Mouse (Mus musculus) left cerebral cortex, adult 9 months (tissue): ENCODE results near the gene Mblac2.

Experiments used
- DNase-seq, 2 experiments: peaks; one replicate each; pipeline ENCODE4 v3.0.0; 2022; ENCODE audit warnings: low spot score in 2 of 2

Mblac2 gene

DNA sequence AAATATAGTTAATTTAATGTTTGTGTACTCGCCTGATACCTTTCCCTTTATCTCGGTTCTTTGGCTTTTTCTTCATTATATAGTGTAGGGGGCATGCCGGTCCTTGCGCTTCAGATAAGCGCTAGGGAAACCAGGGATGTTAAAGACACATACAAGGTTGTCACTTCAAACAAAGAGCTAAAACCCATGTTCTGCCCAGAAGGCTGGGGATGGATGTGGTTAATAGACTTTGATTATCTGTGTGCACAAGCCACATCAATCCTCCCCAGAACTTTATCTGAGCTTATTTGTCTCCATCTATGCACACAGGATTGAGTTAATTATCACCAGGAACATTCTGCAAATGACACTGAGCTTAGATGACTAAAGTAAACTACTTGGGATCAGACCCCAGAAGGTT, 25.5 kb downstream of the Mblac2 start:
- no peak for DNase-seq

DNA sequence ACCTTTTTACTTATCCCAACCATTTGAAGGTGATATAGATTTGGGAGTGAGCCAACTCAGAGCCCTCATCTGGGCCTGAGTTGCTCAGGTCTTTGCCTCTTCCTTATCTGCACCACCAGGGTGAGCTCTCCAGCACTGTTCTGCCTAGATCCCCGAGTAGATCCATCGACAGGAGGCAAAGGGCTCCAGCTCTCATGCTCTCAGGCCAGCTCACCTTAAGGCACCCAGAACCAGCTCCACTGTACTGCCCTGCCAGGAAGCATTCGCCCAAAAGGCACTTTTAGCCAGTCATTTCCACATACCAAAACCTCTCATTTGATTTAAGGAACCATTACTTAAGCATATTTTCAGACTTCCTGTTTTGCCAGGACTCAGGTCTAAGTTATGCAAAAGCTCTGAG, 29.8 kb downstream of the Mblac2 start:
- DNase-seq, result no peak

DNA sequence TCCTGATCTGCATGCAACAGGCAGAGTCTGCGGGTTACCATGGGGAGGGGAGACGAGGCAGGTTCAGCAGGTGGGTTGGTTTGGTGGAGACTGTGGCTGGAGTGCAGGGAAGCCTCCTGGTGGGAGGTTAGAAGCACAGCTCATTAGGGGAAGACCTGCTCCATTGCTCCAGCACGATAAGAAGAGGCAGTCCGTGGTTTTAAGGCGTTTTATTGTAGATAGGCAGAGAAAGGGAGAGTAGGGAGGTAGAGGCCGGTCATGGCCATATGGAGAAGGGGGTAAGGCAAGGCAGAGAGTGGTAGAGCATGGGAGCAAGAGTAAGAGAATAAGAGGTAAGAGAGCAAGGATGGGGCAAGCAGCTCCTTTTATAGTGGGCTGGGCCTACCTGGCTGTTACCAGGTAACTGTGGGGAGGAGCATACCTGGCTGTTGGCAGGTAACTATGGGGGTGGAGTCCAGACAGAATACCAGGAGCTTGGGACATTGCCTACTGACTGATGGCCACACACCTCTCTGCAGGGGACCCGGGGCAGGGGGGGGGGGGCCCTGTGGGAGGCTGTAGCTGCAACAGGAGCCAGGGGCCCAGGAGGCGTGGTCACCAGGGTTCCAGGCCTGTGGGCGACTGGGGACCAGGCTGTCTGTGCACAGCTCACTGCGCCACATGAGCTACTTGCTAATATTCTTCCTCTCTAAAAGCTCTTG, 32.4 kb downstream of the Mblac2 start:
- DNase-seq, result no peak

DNA sequence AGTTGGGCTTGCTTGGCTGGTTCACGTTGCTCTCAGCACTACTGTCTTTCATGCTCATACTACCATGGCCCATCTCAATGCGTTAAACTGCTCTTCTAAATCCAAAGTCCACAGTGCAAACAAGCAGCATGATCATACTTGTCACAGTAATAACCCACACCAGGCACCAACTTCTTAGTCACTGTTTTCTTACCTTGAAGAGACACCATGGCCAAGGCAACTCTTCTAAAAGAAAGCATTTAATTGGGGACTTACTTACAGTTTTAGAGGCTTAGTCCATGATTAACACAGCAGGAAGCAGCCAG, 32.9 kb downstream of the Mblac2 start:
- no peak for DNase-seq

DNA sequence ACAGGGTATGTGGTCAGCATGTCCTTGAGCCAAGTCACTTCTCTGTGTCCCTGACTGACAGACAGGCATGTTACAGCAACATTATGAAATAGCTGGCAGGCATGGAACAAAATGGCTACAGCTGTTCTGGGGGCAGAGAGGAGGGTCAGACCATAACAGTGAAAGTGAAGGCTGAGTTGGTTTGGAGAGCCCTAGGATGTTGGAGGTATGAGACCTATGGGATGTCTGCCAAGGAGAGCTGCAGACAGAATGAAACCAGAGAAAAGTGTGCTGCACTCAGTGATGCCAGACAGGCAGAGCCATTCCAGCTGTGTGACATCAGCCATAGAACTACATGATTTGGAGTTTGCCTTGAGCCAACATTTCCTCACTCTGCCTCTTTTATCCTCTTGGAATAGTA, 43.7 kb downstream of the Mblac2 start:
- no peak for DNase-seq

DNA sequence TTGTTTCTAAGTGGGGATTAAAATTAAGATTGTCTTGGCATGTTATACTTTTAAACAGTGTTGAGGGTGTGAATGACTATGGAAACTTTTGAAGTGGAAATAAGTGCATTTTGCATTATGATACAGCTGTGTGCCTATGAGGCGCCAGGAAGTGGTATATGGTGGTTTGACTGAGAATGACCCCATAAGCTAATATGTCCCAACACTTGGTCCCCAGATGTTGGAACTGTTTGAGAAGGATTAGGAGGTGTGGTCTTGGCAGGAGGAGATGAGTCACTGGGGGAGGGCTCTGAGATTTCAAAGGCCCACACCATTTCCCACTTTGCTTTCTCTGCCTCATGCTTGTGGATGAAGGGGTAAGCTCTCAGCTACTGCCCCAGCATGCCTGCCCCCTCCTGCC, 44.2 kb downstream of the Mblac2 start:
- no peak for DNase-seq

DNA sequence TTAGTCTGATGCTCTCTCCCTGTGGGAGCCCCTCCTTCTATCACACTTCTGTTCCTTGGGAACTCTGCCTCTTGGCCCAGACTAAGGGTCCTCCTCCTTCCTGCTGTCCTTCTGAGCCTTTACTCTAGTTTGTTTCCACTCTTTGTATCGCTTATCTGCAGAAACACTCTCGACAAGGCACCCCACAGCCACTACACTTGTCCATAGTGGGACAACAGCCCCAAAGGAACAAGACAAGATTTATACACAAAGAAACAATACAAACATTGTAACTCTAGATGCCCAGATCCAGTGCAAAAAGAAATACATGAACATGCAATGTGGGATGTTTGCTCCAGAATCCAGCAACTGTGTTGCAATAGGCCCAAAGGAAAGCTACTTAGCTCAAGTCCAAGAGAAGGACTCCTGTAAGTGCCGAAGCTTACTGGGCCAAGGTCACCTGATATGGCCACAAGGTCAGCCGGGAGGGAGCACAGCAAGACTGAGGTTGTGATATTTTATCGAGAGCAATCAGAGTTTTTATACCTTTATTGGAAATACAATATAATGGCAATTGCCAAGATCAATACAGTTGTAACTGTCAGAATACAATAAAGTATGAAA, 46.0 kb downstream of the Mblac2 start:
- DNase-seq, result no peak

DNA sequence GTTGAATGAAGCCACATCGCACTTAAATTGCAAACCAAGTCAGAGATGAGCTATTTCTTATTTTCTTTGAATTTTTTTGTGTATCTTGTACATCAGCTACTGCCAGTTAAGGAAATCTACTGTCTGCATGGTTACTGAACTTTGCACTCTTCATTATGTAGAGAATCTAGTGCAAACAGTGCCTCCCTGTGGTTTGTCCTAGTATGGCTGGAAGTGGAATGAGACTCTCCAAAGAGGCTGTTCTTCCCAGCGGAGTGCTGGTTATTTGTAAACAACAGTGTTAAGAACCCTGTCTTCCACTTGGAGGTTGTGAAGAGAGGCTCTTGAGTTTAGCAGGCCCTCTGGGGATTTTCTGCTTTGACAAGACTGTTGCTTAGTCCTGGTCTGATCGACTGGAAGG, 49.2 kb downstream of the Mblac2 start:
- DNase-seq, result peak in 1 of 2 experiments; percentile 52

DNA sequence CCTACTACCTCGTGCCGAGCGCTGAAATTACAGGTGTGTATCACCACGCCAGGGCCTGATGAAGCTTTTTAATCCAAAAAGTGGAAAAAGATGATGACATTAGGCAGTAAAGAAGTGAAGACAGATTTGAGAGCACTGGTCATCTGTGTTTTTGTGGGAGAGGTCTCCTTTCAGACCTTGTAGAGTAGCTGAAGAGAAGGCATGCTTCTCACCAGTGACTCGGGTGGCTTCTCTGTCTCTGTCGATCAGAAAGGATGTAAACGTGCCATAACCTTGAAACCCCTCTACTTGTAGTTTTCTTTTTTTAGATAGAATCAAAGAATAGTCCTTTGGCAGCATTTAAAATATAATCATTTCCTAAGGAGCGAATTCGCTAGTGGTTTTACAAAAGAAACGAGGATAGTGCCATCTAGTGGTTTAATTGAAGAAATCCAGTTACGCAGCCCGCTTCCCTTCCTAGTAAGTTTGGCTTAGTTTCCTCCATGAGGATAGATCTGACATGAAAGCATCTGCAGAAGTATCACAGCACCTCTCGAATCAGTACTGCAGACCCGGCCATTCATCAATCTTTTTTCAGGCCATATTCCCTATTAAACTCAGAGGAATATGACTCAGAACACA, 50.5 kb downstream of the Mblac2 start:
- DNase-seq, result peak in 1 of 2 experiments; percentile 69

DNA sequence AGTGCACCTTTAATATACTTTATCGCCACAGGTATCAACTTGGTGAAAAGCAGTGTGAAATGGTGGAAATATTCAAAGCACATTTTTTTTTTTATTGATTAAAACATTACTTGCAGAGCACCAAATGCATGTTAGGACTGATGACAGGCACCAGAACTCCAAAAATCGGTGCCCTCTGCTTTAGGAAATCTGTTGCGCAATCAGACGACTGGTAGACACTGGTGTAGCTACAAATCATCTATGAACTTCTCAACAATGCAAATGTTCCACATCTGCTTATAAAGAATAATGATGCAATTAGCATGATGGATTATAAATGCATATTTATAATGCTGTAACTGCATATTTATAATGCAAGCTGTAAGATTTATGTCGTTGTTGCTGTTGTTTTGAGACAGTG, 53.0 kb downstream of the Mblac2 start:
- DNase-seq, result no peak

DNA sequence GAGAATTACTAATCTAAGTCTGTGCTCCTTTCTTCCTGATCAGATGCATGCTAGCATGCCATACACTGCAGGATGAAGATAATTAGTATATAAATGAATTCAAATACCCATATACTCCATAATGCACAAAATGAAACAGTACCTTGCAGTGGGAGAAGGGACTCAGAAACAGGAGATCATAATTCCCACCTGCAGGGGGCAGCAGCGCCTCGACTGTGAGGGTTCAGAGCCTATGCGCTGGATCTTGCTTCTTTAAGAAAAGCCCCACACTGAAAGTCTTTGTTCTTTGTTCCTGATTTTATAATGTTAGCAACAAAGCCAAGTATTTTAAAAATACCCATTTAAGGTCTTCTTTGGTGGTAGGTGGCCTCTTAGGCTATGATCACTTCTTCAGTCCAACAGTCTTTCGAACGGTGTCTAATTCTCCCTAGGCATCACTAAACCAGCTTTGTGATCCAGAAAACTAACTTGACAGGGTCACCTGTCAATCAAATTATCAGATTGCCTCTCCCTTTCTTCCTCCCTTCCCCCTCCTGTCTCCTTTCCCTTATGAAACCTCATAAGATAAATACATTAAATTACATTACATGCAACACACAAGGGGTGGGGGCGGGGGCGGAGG, 56.0 kb downstream of the Mblac2 start:
- DNase-seq, result peak; percentile 46 to 92

DNA sequence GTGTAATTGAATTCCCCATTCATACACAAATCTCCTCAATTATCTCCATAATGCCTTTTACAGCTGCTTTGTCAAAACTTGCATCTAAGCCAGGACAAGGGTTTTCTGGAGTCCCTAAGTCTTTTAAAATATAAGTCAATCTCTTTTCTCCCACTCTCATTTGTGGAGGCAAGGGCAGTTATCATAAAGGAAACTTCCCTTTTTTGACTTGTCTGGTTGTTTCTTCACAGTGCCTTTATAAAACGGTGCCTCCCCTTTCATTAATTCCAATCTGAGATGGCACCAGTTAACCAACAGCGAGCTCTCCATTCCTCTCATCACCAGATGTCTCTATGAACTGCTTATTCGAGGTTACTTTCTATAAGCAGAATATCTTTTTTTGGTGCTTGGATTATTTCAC, 65.1 kb downstream of the Mblac2 start:
- DNase-seq, result no peak

DNA sequence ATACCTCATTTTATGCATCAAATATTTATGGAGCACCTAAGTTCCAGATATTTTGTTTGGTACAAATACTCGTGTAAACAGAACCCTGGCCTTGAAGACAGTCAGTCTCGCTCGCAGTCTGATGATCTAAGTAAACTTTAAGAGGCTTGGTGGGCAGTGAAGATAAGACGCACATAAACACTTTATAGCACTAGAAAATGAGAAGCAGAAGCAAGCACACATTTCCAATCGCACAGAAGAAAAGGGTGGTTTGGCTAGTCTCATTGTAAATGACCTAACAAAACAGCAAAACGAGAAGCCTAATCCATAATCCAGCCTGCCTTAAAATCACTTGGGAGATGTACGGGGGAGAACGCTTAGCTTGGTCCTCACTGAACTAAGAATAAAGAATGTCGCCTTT, 71.3 kb downstream of the Mblac2 start:
- DNase-seq, result no peak

DNA sequence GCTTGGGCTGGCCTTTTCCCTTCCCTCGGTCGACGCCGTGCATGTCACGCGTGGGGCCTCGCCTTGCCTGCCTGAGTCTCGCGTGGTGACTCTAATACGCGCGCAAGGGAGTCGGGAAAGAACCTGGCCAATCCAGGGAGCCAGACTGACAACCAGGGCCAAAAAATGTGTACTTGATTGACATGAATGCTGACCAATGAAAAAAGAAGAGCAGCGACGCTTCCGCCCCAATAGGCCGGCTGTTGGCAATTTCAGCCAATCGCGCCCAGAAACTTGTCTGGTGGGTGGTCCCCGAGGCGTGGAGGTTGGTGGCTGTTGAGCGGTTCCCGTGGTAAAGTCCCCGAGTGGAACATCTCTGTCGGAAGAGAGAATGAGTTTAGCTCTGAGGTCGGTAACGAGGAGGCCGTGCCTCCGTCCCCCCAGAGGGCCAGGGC, 71.8 kb downstream of the Mblac2 start, which contains the start of gene Cetn3:
Gene Cetn3 (plus strand): TSS at position 107 of the 434 bp plus-strand sequence.
- DNase-seq, result peak; percentile 90 to 97

DNA sequence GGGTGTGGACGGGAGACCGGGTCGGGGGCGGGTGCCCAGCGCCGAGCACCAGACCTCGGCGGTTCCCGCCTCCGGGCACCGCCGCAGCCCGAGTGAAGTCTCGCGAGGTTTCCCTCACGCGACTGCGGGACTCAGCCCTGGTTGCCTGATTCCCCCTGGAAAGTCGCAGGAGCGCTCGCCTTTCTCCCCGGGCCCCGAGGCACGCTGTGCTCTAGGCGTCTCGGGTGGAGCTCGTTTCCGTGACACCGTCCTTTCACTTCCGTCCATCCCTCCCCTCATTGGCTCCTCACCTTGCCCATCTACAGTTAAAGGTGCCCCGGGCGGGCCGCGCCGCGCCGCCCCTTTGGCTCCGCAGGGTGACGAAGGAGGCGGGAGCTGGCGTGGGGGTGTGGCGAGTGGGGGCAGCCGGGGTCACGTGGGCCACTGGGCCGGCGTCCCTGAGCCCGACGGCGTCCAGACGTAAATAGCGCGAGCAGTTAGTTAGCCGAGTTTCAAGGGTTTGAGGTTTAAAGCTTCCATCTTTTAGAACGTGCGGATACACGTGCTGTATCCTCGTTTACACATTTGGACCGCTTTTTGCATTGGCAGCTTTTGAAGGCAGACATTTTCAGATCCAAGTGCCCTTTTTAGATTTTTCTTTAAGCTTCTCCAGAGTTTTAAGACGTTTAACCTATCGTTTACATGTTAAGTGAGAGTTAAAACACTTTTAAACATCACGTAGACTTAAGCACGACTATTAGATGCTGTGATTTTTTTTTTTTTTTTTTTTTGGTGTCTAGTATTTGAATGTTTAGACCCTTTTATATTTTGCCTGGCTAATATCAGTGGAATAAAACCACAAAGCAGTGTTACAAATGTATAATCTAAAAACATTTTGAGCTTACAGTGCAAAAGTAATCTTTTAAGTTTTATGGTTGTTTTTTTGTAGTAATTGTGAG, 72.5 kb downstream of the Mblac2 start:
- peak; percentile 95 to 98 for DNase-seq

DNA sequence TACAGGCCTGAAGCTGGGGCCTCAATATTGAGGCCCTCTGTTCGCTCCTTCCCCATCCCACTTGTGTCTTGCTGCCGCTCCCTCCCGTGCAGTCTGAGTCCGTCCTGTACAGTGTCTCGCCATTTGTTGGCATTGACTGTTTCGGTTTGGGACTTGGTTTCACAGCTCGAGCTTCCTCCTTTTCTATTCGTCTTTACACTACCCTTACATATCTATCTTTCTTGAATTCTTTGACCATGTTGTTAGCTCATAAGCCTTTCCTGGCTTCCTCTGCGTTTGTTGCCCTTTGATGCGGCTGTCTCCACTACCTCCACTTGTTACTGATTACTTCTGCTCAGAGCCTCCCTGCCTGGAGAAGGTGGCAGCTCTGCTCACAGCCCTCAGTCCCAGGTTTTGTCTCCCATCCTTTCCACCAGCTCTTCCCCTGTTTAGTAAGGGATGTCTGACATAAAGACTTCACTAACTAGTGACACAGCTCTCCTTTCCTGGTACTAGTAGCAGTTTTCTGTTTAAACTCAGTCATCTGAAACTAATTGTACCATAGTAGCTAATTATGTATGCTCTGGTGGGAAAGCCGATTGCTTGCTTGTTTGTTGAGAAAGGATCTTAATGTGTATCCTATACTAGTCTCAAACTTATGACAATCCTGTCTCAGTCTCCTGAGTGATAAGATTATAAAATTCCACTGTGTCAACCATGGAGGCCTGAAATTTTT, 74.8 kb downstream of the Mblac2 start:
- peak in 1 of 2 experiments; percentile 34 for DNase-seq

DNA sequence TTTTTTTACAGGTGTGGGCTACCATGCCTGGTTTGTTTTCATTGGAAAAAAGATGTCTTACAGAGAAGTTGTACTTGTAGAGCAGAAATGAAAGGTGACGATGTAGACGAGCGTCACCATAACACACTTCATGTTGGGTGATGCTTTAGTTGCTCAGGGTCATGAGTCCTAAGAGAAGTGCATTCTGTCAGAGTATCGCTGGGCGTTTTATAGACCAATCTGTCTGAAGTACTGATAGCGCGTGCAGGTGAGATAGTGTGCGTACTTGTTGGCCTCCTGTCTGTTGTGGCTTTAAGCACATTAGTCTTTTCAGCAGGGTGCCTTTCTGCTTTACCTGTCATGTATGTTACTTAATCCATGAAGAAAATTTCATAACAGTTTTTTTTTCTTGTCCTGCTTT, 79.0 kb downstream of the Mblac2 start:
- no peak for DNase-seq

DNA sequence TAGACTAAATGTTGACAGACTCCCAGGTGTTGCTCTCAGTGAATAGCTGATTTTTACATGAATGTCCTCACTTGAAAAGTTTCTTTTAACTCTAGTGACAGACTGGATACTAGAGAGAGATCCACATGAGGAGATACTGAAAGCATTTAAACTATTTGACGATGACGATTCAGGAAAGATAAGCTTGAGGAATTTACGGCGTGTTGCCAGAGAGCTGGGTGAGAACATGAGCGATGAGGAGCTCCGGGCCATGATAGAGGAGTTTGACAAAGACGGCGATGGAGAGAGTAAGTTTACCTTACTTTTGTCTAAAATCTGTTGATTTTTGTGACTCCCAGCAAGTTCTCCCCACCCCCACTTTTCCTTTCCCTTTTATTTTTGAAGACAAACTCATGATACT, 80.7 kb downstream of the Mblac2 start:
- DNase-seq, result no peak

DNA sequence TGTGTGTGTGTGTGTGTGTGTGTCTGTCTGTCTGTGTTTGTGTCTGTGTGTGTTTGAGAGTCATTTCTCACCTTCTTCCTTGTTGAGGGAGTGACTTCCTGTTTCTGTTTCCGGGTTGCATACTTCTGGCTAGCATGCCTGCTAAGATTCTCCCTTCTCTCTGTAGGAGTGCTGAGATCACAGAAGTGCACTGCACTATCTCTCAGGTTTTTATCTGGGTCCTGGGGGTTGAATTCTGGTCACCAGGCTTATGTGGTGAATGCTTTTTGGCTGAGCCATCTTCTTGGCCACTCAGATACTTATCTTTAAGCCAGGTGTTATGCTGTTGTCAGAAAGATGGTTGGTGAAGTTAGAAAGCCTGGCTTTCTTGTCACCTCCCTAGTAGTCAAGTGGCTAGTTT, 82.7 kb downstream of the Mblac2 start:
- DNase-seq, result no peak

DNA sequence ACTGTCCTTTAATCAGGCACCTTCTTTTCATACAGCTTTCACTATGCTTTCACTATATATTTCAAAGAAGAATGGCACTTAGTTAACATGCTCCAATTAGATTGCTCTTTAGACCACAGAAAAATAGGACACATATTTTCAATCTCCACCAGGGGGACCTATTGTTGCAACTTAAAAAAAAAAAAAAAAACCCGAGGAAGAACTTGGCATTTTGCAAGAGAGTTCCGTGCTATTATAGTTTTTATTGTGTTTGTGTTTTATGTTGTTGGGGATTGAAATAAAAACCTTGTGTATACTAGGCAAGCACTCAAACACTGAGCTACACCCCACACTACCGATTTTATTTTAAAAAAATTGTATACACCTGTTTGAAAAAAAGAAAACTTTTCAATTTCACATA, 90.0 kb downstream of the Mblac2 start:
- no peak for DNase-seq
